Mouse (Mus musculus): ENCODE data around the gene Sv2a.
A peak's percentile ranks its signal among the peaks of the same experiment; 100 is the strongest.

Gene Sv2a

GRCm38 (mm10) chr3:96180727-96181477, at the start of gene Sv2a:
Gene Sv2a, plus strand, starts transcription at chr3:96181151.
- peak; percentile 86 for DNase-seq

- no peak for DNase-seq
These were observed 48.5 kb upstream of the Sv2a start for GRCm38 (mm10) chr3:96132478-96132877.

- DNase-seq: no peak
These were observed 47.5 kb upstream of the Sv2a start for GRCm38 (mm10) chr3:96133327-96133905.

- no peak for DNase-seq
These were observed 45.9 kb upstream of the Sv2a start for GRCm38 (mm10) chr3:96135011-96135410.

DNA sequence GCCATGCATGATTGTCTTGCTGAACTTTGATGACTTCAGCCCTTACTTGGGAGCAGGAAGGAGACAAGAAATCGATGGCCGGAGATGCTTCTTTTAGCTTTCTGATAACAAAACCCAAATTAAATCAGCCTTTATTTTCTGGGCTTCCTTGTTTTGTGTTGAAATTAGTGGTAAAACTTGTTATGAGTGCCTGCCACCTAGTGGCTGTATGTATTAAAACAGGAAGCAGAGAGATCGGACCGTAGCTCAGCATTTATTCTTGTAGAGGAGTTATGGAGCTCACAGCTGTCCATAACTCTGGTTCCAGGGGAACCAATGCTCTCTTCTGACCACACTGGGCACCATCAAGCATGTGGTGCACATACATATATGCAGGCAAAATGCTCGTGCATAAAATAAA, 33.0 kb upstream of the Sv2a start:
- peak; percentile 39 for DNase-seq

DNA sequence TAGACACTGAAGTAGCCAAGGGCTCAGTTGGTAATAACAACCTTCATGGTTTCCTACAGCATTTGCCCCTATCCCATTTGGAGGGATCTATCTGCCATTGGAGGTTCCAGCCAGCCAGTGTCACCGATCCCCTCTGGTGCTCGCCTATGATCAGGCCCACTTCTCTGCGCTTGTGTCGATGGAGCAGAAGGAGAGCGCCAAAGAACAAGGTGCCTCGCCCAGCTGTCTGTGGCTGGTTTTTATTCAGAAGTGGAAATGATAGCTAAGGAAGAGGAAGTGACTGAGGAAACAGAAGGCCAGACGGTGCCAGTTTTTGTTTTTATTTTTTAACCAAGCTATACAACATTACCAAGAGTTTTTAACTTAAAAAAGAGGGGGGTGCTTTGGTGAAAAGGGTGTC, 29.1 kb upstream of the Sv2a start:
- no peak for DNase-seq

DNA sequence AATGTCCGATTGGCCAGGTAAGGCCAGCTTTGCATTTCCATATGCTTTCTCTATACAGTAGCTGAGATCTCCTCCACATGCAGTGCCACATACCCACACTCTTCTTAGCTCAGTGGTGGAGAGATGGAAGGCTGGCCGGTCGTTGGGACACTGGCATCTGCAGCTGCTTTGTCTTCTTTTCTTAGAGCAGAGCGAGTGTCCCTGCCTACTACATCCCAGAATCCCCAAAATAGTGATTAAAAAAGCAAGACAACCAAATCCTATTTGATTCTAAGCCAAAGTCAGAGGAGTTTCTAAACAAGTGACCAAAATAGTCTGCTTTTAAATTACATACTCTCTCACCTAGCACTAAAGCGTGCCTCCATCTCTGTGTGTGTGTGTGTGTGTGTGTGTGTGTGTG, 28.3 kb upstream of the Sv2a start:
- no peak for DNase-seq

GRCm38 (mm10) chr3:96155501-96155900, 25.4 kb upstream of the Sv2a start:
- no peak for DNase-seq

DNA sequence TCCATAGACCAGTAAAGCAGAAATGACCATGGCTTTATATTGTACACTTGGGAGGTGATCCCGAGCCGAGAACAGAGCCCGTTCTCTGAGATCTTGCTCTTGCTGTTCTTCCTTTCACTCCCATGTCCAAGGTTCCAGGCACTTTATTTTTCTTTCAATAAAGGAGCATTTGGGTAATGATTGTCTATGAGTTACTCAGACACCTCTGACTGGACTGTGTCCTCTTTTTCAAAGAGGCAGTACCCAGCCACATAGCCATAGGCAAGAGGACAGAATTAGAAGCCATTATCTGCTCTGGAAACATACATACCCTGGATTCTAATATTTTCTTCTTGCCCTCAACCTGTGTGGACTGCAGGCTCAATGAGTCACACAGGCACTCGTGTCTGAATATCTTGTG, 21.1 kb upstream of the Sv2a start:
- no peak for DNase-seq

DNA sequence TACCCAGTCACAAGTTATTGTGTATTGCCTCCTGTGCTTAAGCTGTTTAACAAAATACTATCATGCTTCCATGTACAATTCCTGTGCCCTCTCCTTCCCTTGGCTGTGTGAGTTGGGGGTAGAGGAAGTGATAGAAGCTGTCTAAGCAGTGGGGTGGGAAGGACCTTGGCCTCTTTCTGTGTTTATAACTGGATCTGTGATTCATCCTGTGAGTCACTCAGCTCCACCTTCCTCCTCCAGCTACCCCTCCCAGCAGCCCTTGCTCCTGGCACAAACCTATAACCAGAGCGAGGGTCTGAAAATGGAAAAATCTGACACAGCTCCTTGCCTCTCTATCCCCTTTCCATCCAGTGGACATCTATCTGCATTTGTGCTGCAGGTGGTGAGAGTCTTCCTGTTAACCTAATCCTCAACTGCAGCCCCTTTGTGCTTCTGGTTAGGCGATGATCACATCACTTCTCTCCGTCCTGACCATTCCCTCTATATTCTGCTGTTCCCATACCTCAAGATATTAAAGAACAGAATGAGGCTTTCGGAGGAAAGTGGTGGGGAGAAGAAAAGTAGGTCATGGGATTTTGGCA, 20.6 kb upstream of the Sv2a start:
- peak; percentile 50 for DNase-seq

DNA sequence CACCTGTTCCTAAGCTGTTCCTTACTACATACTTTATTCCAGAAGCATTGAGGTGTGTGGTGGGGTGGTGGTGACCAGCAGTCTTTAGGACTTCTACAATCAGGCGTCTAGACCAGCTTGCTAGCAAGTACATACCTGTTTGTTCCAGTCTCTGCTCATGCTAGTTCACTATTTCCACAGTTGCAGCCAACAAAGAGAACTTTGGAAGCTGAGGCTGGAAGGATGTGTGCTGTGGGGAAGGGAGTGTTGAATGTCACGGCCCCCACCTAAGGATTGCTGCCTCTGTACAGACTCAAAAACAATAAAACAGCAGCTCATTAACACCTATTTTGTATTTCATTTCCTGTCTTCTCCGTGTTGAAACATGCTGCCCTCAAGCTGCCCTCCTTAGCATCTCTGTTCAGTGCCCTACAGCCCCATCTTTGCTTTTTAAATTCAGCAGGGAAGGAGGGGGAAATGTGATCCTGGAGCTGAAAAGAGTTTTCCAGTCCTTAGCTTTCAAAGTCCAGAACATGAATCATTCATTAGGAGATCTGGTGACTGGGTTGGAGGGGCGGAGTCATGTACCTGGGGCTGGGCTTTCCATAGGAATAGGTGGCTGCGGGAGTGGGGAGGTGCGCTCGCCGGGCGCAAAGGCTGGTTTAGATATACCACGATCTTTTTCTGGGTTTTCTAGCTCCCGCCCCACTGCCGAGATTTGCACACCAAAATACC, 20.0 kb upstream of the Sv2a start:
- DNase-seq: peak; percentile 78

DNA sequence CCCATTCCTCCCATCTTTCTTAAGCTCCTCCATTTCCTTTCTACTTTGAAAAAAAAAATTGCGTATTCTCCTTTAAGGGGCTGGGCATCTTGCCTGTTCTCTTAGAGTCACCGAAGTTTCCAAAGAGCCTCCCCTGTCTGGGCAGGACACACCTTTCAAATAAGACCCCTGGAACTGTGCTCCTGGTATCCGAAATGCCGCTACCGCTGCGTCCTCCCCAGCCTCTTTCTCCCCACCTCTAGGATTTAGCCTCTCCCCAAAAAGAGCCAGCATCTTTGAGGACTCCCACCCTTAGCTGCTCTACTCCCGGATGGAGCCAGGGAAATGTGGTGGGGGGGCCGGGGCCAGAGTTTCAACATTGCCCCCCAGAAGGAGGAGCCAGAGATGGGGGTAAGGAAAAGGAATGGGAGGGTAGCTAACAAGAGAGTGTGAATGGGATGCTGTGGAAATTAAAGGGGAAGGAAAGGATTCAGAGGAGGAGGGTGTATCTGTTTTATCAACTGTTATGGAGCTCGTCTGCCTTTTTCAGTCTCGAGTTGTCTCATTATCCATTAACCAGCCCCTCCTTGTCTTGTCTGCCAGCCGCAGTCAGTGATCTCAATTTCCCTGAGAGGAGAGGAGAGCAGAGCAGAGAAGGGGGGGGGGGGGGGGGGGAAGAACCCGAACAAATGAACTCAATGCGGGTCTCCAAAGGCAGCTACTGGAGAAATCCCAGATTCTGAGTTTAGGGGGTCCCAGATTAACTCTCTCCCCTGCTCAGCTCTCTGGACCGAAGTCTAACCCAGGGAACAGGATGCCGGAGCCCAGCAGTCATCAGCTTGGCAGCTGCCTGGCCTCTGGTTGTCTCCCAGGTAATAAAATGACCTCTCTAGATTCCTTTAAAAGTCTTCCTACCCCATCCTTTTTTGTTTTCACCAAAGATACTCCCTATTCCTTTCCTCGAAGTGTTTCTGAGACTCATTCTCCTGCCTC, 18.8 kb upstream of the Sv2a start, which contains the start of gene Mtmr11:
Mtmr11 (plus strand) TSS at position 136 of the 972 bp plus-strand sequence.
- DNase-seq: peak; percentile 38

GRCm38 (mm10) chr3:96163040-96163439, 17.9 kb upstream of the Sv2a start:
- no peak for DNase-seq

DNA sequence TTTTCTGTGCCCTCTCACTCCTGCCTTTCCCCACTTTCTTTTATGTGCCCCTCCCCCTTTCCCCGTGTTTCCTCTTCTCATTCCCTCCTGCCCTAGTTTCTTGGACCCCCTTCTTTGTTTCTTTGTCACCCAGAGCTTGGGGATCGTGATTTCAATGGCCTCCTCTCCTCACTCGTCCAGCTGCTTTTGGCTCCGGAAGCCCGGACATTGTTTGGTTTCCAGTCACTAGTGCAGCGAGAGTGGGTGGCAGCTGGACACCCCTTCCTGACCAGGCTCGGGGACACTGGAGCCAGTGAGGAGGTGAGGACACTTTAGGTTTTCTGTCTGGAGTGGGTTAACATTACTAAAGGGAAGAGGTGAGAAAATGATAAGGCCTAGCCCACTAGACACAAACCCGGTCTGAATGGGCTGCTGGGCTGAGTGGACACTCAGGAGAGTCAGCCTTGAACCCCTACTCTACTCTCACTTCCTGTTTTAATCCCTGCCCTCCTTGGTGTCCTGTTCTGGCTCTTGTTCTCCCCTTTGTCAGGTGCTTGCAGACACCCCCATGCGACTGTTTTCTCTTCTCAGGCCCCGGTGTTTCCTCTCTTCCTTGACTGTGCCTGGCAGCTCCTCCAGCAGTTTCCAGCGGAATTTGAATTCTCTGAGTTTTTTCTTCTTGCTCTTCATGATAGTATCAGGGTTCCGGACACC, 12.3 kb upstream of the Sv2a start:
- DNase-seq: no peak

DNA sequence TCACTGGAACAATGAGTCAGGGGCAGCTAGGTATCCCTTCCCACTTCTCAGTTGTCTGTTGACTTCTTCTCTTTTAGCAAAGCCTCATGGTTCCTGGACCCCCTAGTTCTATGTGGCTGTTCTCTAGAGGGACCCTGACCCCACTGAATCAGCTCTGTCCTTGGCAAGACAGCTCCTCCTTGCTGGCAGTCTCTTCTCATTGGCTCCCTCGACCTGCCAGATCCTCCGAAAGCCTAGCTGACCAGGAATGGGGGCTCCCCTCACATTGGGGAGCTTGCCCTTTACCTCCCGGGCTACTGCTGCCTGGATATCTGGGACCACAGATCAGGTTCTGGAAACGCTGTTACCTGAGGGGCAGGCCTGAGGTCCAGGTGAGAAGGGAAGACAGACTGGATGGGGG, 10.7 kb upstream of the Sv2a start:
- no peak for DNase-seq

GRCm38 (mm10) chr3:96170976-96171545, 9.9 kb upstream of the Sv2a start:
- DNase-seq: no peak

DNA sequence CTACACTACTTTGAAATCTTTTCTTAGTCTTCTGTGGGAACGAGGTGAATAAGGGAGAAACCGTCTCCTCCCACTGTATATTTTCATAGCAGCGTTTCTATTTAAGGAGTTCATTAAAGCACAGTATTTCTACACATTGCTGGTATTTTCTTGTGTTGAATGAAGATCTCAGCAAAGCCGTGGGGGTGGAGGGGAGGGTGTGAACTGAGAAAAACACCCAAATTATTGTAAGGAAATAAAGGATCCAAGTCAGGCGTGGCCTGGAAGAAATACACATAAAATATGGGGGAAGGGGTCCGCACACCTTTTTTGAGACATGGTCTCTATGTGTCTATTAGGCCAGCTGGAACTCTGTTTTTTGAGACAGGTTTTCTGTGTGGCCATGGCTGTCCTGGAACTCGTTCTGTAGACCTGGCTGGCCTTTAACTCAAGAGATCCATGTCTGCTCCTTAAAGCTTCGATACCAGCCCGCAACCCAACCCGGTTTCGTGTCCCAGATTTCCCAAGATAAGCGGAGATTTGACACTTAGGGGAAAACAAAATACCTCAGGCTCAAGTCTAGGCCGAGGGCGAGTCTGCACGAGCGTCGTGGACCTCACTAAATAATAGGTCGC, 9.3 kb upstream of the Sv2a start:
- no peak for DNase-seq

DNA sequence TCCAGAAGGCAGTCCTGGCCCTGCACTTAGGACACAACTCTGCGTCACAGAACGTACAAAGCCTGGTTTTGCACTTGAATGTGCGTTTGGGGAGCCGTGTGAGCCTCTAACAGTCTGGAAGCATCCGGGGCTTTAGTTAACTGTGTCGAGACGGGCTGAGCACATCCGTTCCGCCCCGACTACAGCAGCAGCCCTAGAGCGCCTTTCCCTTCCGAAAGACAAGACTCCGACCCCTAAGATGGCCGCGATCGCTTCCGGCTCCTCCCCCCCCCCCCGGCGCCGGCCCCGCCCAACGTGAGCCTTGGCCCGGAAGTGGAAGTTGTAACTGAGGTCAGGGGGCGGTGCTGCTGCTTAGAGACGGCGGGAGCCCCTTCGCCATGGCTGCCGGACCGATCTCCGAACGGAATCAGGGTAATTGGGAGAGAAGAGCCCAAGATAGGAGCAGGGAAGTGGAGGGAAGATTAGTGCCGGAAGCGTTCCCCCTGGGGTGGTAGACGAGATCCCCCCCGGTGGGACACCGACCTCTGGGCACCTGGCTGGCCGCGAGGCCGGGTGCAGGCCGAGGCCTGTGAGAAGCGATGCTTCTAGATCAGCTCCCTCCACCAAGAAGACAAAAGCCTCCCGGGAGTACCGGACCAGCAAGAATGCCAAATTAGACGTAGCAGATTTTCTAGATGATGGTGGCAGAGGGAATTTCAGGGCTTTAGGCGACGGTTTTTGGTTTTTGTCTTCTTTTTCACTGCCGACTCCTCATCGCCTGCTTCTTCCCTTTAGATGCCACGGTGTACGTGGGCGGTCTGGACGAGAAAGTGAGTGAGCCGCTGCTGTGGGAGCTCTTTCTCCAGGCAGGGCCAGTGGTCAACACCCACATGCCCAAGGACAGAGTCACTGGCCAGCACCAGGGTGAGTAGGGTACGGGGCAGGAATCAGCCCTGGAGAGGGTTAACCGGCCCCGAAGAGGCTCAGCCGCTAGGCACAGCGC, 8.5 kb upstream of the Sv2a start, which contains the start of gene Sf3b4:
Sf3b4 (plus strand) TSS at position 136 of the 982 bp plus-strand sequence.
- peak; percentile 83 for DNase-seq

GRCm38 (mm10) chr3:96173185-96173584, 7.8 kb upstream of the Sv2a start:
- no peak for DNase-seq

GRCm38 (mm10) chr3:96174042-96174441, 6.9 kb upstream of the Sv2a start:
- peak; percentile 50 for DNase-seq

All from cerebellum, adult 11-12 months (tissue).